Mouse (Mus musculus): Measurements from ENCODE around the gene Rabl6. TPM values are rescaled to one million over a fixed set of nuclear protein-coding genes. Genes with fewer than 3 reads are reported as not detected.

Gene Rabl6
- polyA plus RNA-seq (2015; fragmentation: Nextera tagmentation; extraction: Ambion mirVana) = 60.7 and 61.8 TPM in 2 replicates

- H3K9me3 ChIP-seq (ENCODE audit: control insufficient read depth, low read length) = no peaks in the 10 kb centered on the region
- peak within 1 kb of the TSS; percentile 59 for H3K4me2 ChIP-seq (ENCODE audit: low read depth, low read length)
- H3K27ac ChIP-seq (ENCODE audit: low read length) = peak within 1 kb of the TSS; percentile 93
- peak within 1 kb of the TSS; percentile 99 for H3K9ac ChIP-seq (ENCODE audit: low read length)
- H3K4me1 ChIP-seq (replicated peaks; ENCODE audit: control insufficient read depth, insufficient read depth, low read length) = peaks cover 12% of the 10 kb centered on the region
- no peaks in the 10 kb centered on the region for H3K27me3 ChIP-seq (ENCODE audit: control insufficient read depth, insufficient read depth, low read depth, low read length)
- peak within 1 kb of the TSS; percentile 98 for H3K4me3 ChIP-seq (ENCODE audit: low read length)
- no peaks in the 10 kb centered on the region for H3K36me3 ChIP-seq (ENCODE audit: control insufficient read depth, insufficient read depth, low read length)
- WGBS = under 1% methylated on average over 80 of the region's 80 CpGs
- ATAC-seq (ENCODE audit: low read depth) = peak; percentile 94
Measured at GRCm38 (mm10) chr2:25607761-25608622, at the start of gene Rabl6. TSS of gene Rabl6 (minus strand) at chr2:25608521.

- no peaks in the 10 kb centered on the region for H3K9me3 ChIP-seq (ENCODE audit: control insufficient read depth, low read length)
- no peaks in the 10 kb centered on the region for H3K36me3 ChIP-seq (ENCODE audit: control insufficient read depth, insufficient read depth, low read length)
- H3K27me3 ChIP-seq (ENCODE audit: control insufficient read depth, insufficient read depth, low read depth, low read length) = no peaks in the 10 kb centered on the region
- H3K4me1 ChIP-seq (replicated peaks; ENCODE audit: control insufficient read depth, insufficient read depth, low read length) = peaks cover 6% of the 10 kb centered on the region; the same call in 1 of the 2 replicates
- H3K27ac ChIP-seq (ENCODE audit: low read length) = no peak within 1 kb of the TSS
- no peak within 1 kb of the TSS for H3K4me3 ChIP-seq (ENCODE audit: low read length)
- no peak for ATAC-seq (ENCODE audit: low read depth)
- H3K4me2 ChIP-seq (ENCODE audit: low read depth, low read length) = no peak within 1 kb of the TSS
- no peak within 1 kb of the TSS for H3K9ac ChIP-seq (ENCODE audit: low read length)
Measured at GRCm38 (mm10) chr2:25657652-25658051, 49.3 kb upstream of the Rabl6 start, which contains the start of gene Lcn5. TSS of gene Lcn5 (plus strand) at chr2:25657952.

GRCm38 (mm10) chr2:25657246-25657645 lies 48.9 kb upstream of the Rabl6 start:
- no peak for ATAC-seq (ENCODE audit: low read depth)
- Histone ChIP-seq H3K4me1 (replicated peaks; ENCODE audit: control insufficient read depth, insufficient read depth, low read length) (peaks cover 6% of the 10 kb centered on the region; the same call in 1 of the 2 replicates), H3K27ac (ENCODE audit: low read length) (no peak overlapping the region), H3K27me3 (ENCODE audit: control insufficient read depth, insufficient read depth, low read depth, low read length) (no peaks in the 10 kb centered on the region), H3K36me3 (ENCODE audit: control insufficient read depth, insufficient read depth, low read length) (no peaks in the 10 kb centered on the region), H3K9me3 (ENCODE audit: control insufficient read depth, low read length) (no peaks in the 10 kb centered on the region), H3K4me2 (ENCODE audit: low read depth, low read length) (no peak overlapping the region), H3K4me3 (ENCODE audit: low read length) (no peak overlapping the region), H3K9ac (ENCODE audit: low read length) (no peak overlapping the region)
- WGBS = 69% methylated on average over 4 of the region's 4 CpGs

GRCm38 (mm10) chr2:25656691-25657090 lies 48.4 kb upstream of the Rabl6 start:
- H3K9ac ChIP-seq (ENCODE audit: low read length) = no peak overlapping the region
- H3K4me2 ChIP-seq (ENCODE audit: low read depth, low read length) = no peak overlapping the region
- H3K27me3 ChIP-seq (ENCODE audit: control insufficient read depth, insufficient read depth, low read depth, low read length) = no peaks in the 10 kb centered on the region
- H3K4me3 ChIP-seq (ENCODE audit: low read length) = no peak overlapping the region
- no peaks in the 10 kb centered on the region for H3K9me3 ChIP-seq (ENCODE audit: control insufficient read depth, low read length)
- H3K4me1 ChIP-seq (replicated peaks; ENCODE audit: control insufficient read depth, insufficient read depth, low read length) = peaks cover 6% of the 10 kb centered on the region; the same call in 1 of the 2 replicates
- no peaks in the 10 kb centered on the region for H3K36me3 ChIP-seq (ENCODE audit: control insufficient read depth, insufficient read depth, low read length)
- WGBS = 81% methylated on average over 4 of the region's 4 CpGs
- ATAC-seq (ENCODE audit: low read depth) = no peak
- H3K27ac ChIP-seq (ENCODE audit: low read length) = no peak overlapping the region

GRCm38 (mm10) chr2:25654502-25654901 lies 46.2 kb upstream of the Rabl6 start:
- Histone ChIP-seq H3K4me1 (replicated peaks; ENCODE audit: control insufficient read depth, insufficient read depth, low read length) (peaks cover 6% of the 10 kb centered on the region; the same call in 1 of the 2 replicates), H3K4me3 (ENCODE audit: low read length) (no peak overlapping the region), H3K27ac (ENCODE audit: low read length) (peak overlapping the region; percentile 34; the same call in 1 of the 2 replicates), H3K9ac (ENCODE audit: low read length) (no peak overlapping the region), H3K36me3 (ENCODE audit: control insufficient read depth, insufficient read depth, low read length) (no peaks in the 10 kb centered on the region), H3K9me3 (ENCODE audit: control insufficient read depth, low read length) (no peaks in the 10 kb centered on the region), H3K4me2 (ENCODE audit: low read depth, low read length) (no peak overlapping the region), H3K27me3 (ENCODE audit: control insufficient read depth, insufficient read depth, low read depth, low read length) (no peaks in the 10 kb centered on the region)
- peak; percentile 62; the same call in 1 of the 2 replicates for ATAC-seq (ENCODE audit: low read depth)
- 43% methylated on average over 1 of the region's 1 CpGs for WGBS

- no peak for ATAC-seq (ENCODE audit: low read depth)
- WGBS = 58% methylated on average over 2 of the region's 2 CpGs
- no peaks in the 10 kb centered on the region for H3K27me3 ChIP-seq (ENCODE audit: control insufficient read depth, insufficient read depth, low read depth, low read length)
- H3K9me3 ChIP-seq (ENCODE audit: control insufficient read depth, low read length) = no peaks in the 10 kb centered on the region
- no peaks in the 10 kb centered on the region for H3K36me3 ChIP-seq (ENCODE audit: control insufficient read depth, insufficient read depth, low read length)
- no peak within 1 kb of the TSS for H3K9ac ChIP-seq (ENCODE audit: low read length)
- no peak within 1 kb of the TSS for H3K4me3 ChIP-seq (ENCODE audit: low read length)
- no peak within 1 kb of the TSS for H3K4me2 ChIP-seq (ENCODE audit: low read depth, low read length)
- H3K27ac ChIP-seq (ENCODE audit: low read length) = no peak within 1 kb of the TSS
- H3K4me1 ChIP-seq (replicated peaks; ENCODE audit: control insufficient read depth, insufficient read depth, low read length) = peaks cover 6% of the 10 kb centered on the region; the same call in 1 of the 2 replicates
Measured at GRCm38 (mm10) chr2:25652902-25653301, 44.6 kb upstream of the Rabl6 start, which contains the start of gene Lcn8. TSS of gene Lcn8 (plus strand) at chr2:25653120.

- WGBS = 13% methylated on average over 6 of the region's 6 CpGs
- Histone ChIP-seq H3K27ac (ENCODE audit: low read length) (no peak overlapping the region), H3K4me2 (ENCODE audit: low read depth, low read length) (no peak overlapping the region), H3K36me3 (ENCODE audit: control insufficient read depth, insufficient read depth, low read length) (no peaks in the 10 kb centered on the region), H3K4me3 (ENCODE audit: low read length) (no peak overlapping the region), H3K9ac (ENCODE audit: low read length) (no peak overlapping the region), H3K4me1 (replicated peaks; ENCODE audit: control insufficient read depth, insufficient read depth, low read length) (no peaks in the 10 kb centered on the region), H3K27me3 (ENCODE audit: control insufficient read depth, insufficient read depth, low read depth, low read length) (no peaks in the 10 kb centered on the region), H3K9me3 (ENCODE audit: control insufficient read depth, low read length) (no peaks in the 10 kb centered on the region)
- no peak for ATAC-seq (ENCODE audit: low read depth)
Measured at GRCm38 (mm10) chr2:25639890-25640289, 31.6 kb upstream of the Rabl6 start.

GRCm38 (mm10) chr2:25634046-25634445 lies 25.7 kb upstream of the Rabl6 start:
- H3K4me1 ChIP-seq (replicated peaks; ENCODE audit: control insufficient read depth, insufficient read depth, low read length) = no peaks in the 10 kb centered on the region
- no peak overlapping the region for H3K4me3 ChIP-seq (ENCODE audit: low read length)
- no peaks in the 10 kb centered on the region for H3K27me3 ChIP-seq (ENCODE audit: control insufficient read depth, insufficient read depth, low read depth, low read length)
- no peaks in the 10 kb centered on the region for H3K9me3 ChIP-seq (ENCODE audit: control insufficient read depth, low read length)
- H3K9ac ChIP-seq (ENCODE audit: low read length) = no peak overlapping the region
- no peak overlapping the region for H3K27ac ChIP-seq (ENCODE audit: low read length)
- H3K36me3 ChIP-seq (ENCODE audit: control insufficient read depth, insufficient read depth, low read length) = no peaks in the 10 kb centered on the region
- 23% methylated on average over 1 of the region's 1 CpGs for WGBS
- no peak overlapping the region for H3K4me2 ChIP-seq (ENCODE audit: low read depth, low read length)
- no peak for ATAC-seq (ENCODE audit: low read depth)

- H3K4me3 ChIP-seq (ENCODE audit: low read length) = no peak overlapping the region
- 76% methylated on average over 3 of the region's 3 CpGs for WGBS
- H3K4me1 ChIP-seq (replicated peaks; ENCODE audit: control insufficient read depth, insufficient read depth, low read length) = no peaks in the 10 kb centered on the region
- no peak overlapping the region for H3K9ac ChIP-seq (ENCODE audit: low read length)
- H3K27ac ChIP-seq (ENCODE audit: low read length) = no peak overlapping the region
- H3K36me3 ChIP-seq (ENCODE audit: control insufficient read depth, insufficient read depth, low read length) = no peaks in the 10 kb centered on the region
- no peak for ATAC-seq (ENCODE audit: low read depth)
- no peaks in the 10 kb centered on the region for H3K9me3 ChIP-seq (ENCODE audit: control insufficient read depth, low read length)
- H3K27me3 ChIP-seq (ENCODE audit: control insufficient read depth, insufficient read depth, low read depth, low read length) = no peaks in the 10 kb centered on the region
- no peak overlapping the region for H3K4me2 ChIP-seq (ENCODE audit: low read depth, low read length)
Measured at GRCm38 (mm10) chr2:25633616-25634015, 25.3 kb upstream of the Rabl6 start.

All from lung, embryonic 16.5 days (tissue).